Comparison of ENCODE assay signal across 11 mouse cellular contexts in genomic region chr13:83660722-83661121, GRCm38 (mm10).
DNase-seq lines count a peak whose midpoint lies in the region; ATAC-seq and TF ChIP-seq lines count a peak whose summit lies in the region.
"Had no signal": no experiment of that assay in that cellular context is flagged by ENCODE, and none has a peak within 500 bp of the region (broad histone marks: within the 10 kb centered on the region; RNA-seq: fewer than 3 reads in every experiment).

No protein-coding gene starts in this region.

- peak; percentile 82 for TF ChIP-seq CTCF in layer of hippocampus, adult 2 months (conservative IDR thresholded peaks at IDR 0.05)

- 13% methylated on average over 8 of the region's 8 CpGs for WGBS in forebrain, embryonic 14.5 days
- 44% methylated on average over 8 of the region's 8 CpGs for WGBS in neural tube, embryonic 14.5 days

- H3K9ac ChIP-seq in forebrain, embryonic 14.5 days (ENCODE audit: low read length) = 0 out of 2 replicates have a peak overlapping the region, but pooled peaks have one; percentile 14
- H3K9ac ChIP-seq in neural tube, embryonic 14.5 days (replicated peaks; ENCODE audit: low read depth, low read length) = no peak overlapping the region
- H3K9ac ChIP-seq: lung, embryonic 15.5 days had no signal

- peak overlapping the region; percentile 82 for H3K27ac ChIP-seq in layer of hippocampus, adult 2 months
- H3K27ac ChIP-seq in forebrain, embryonic 14.5 days (ENCODE audit: low read depth, low read length) = 0 out of 2 replicates have a peak overlapping the region, but pooled peaks have one; percentile 6
- no peak overlapping the region for H3K27ac ChIP-seq in neural tube, embryonic 14.5 days (ENCODE audit: low read depth, low read length)
- H3K27ac ChIP-seq: lung, embryonic 15.5 days had no signal

- H3K36me3 ChIP-seq in forebrain, embryonic 14.5 days (ENCODE audit: control insufficient read depth, insufficient read depth, low read length) = no peaks in the 10 kb centered on the region
- no peaks in the 10 kb centered on the region for H3K36me3 ChIP-seq in neural tube, embryonic 14.5 days (ENCODE audit: control insufficient read depth, insufficient read depth, low read length)
- H3K36me3 ChIP-seq: lung, embryonic 15.5 days had no signal

- peak overlapping the region; percentile 46 for H3K4me2 ChIP-seq in forebrain, embryonic 14.5 days (ENCODE audit: low read length)
- H3K4me2 ChIP-seq in neural tube, embryonic 14.5 days (ENCODE audit: low read depth, low read length) = peak overlapping the region; percentile 4; the same call in 1 of the 2 replicates
- H3K4me2 ChIP-seq: lung, embryonic 15.5 days had no signal

- no peaks in the 10 kb centered on the region for H3K27me3 ChIP-seq in forebrain, embryonic 14.5 days (replicated peaks; ENCODE audit: control insufficient read depth, insufficient read depth, low read length)
- H3K27me3 ChIP-seq in neural tube, embryonic 14.5 days (ENCODE audit: control insufficient read depth, insufficient read depth, low read length) = no peaks in the 10 kb centered on the region
- H3K27me3 ChIP-seq: CH12.LX; lung, embryonic 15.5 days had no signal

- peak; percentile 76 for ATAC-seq in forebrain, embryonic 14.5 days
- ATAC-seq in neural tube, embryonic 14.5 days (ENCODE audit: low read depth) = peak; percentile 59; the same call in 1 of the 2 replicates

- H3K4me1 ChIP-seq in forebrain, embryonic 14.5 days (ENCODE audit: control insufficient read depth, insufficient read depth, low read length) = no peaks in the 10 kb centered on the region; the same call in 1 of the 2 replicates
- no peaks in the 10 kb centered on the region for H3K4me1 ChIP-seq in neural tube, embryonic 14.5 days (ENCODE audit: control insufficient read depth, insufficient read depth, low read length)
- H3K4me1 ChIP-seq: lung, embryonic 15.5 days had no signal

- peak; percentile 44 to 52 for DNase-seq in layer of hippocampus, adult 2 months (ENCODE audit: low spot score in 2 of 2)
- DNase-seq in layer of hippocampus, adult 9-11 months = no peak
- peak; percentile 30 for DNase-seq in cerebellum, adult 11 months
- peak; percentile 87 for DNase-seq in forebrain, embryonic 14.5 days (ENCODE audit: low spot score)
- no peak for DNase-seq in thymus, postnatal 25 days
- no peak for DNase-seq in kidney, postnatal 4 days
- DNase-seq in left cerebral cortex, adult 11 months (ENCODE audit: low spot score) = no peak
- DNase-seq: adrenal gland, postnatal 36 days had no signal

- H3K9me3 ChIP-seq in forebrain, embryonic 14.5 days (replicated peaks; ENCODE audit: control insufficient read depth, low read length) = no peaks in the 10 kb centered on the region
- H3K9me3 ChIP-seq in neural tube, embryonic 14.5 days (ENCODE audit: control insufficient read depth, low read length) = no peaks in the 10 kb centered on the region
- H3K9me3 ChIP-seq: lung, embryonic 15.5 days had no signal

- peak overlapping the region; percentile 36 for H3K4me3 ChIP-seq in layer of hippocampus, adult 2 months
- no peak overlapping the region for H3K4me3 ChIP-seq in forebrain, embryonic 14.5 days (ENCODE audit: low read depth, low read length)
- H3K4me3 ChIP-seq in neural tube, embryonic 14.5 days (ENCODE audit: low read depth, low read length) = no peak overlapping the region
- H3K4me3 ChIP-seq: lung, embryonic 15.5 days had no signal

Comparison
In these comparisons a context has a peak if more than half of its experiments do, and no peak if none do; other contexts are left out.
1. DNase-seq: peak in layer of hippocampus, adult 2 months (2 of 2), cerebellum, adult 11 months (single experiment) and forebrain, embryonic 14.5 days (single experiment); none in layer of hippocampus, adult 9-11 months (single experiment), thymus, postnatal 25 days (single experiment), kidney, postnatal 4 days (0 of 2) and left cerebral cortex, adult 11 months (single experiment).